Mouse (Mus musculus) E14TG2a.4 (cell line): Measurements from ENCODE around the gene Calcb.

Experiments used
- CTCF ChIP-seq: conservative IDR thresholded peaks from 2 replicates; pipeline ENCODE4 v1.5.1; 2014; ENCODE audit warnings: low read length
- NANOG ChIP-seq: IDR thresholded peaks from 2 replicates; pipeline ENCODE4 v1.6.1; 2014; ENCODE audit warnings: borderline replicate concordance, low read length, mixed read lengths
- POU5F1 ChIP-seq: IDR thresholded peaks from 2 replicates; pipeline ENCODE4 v1.6.1; 2014; ENCODE audit warnings: low read length, borderline replicate concordance

DNA sequence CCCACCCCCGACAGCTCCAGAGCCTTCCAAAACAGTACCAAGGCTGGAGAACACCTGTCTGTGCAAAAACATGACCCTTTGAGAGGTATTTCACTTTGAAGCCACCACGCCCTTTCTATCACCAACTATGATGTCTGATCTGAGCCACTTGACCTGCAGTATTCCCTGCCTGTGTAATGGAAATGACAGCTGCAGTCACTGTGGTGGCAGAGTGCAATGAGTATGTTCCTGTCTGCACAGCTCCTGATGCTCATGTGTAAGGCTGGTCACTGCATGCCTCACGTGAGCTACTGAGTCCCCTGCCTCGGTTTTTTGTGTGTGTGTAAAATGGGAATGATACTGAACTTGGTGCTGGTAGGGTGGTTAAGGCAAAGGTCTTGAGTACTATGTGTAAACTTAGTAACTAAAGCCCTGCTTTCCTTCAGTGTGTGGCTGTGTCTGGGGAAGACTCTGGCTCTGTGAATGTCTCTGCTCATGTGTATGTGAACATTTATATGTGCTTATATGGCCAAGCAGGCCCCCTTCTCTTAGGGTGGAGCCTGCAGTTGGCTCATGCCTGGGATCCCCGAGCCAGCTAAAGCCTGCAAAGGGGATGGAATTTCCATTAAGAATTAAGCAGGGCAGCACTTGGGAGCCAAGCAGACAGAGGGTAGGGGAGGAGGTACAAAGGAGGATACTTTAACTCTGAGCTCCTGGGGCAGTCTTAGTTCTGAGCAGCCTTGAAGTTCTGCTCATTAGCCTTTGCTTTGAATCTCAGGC is 24.8 kb downstream of the Calcb start, which contains the start of gene Insc:
- TF ChIP-seq CTCF (no peak), POU5F1 (no peak), NANOG (no peak)
